Mouse (Mus musculus) kidney, embryonic 16.5 days (tissue): Measurements from ENCODE around the gene Gemin7. TPM values are rescaled to one million over a fixed set of nuclear protein-coding genes. Genes with fewer than 3 reads are reported as not detected.

Source experiments
- ATAC-seq: fragments of 200-750 bp; cut with Nextera tagmentation; 2 replicates; pipeline ENCODE4 v1.8.0; 2017; ENCODE audit warnings: moderate TSS enrichment; ENCODE audit not compliant: low FRiP score, low TSS enrichment
- H3K27ac ChIP-seq: fragments of 300-500 bp; sonication (generic); 2 replicates; pipeline ENCODE4 v1.5.1; 2014; ENCODE audit warnings: low read length
- H3K27me3 ChIP-seq: fragments of 300-500 bp; sonication (generic); 2 replicates; pipeline ENCODE4 v1.6.1; 2014; ENCODE audit warnings: low read length, control low read depth, mixed read lengths; ENCODE audit not compliant: insufficient read depth
- H3K36me3 ChIP-seq: fragments of 300-500 bp; sonication (generic); 2 replicates; pipeline ENCODE4 v1.6.1; 2014; ENCODE audit warnings: low read length, control low read depth, mixed read lengths; ENCODE audit not compliant: insufficient read depth
- H3K4me1 ChIP-seq: fragments of 300-500 bp; sonication (generic); 2 replicates; pipeline ENCODE4 v1.6.1; 2014; ENCODE audit warnings: low read length, control low read depth, mixed read lengths; ENCODE audit not compliant: insufficient read depth
- H3K4me2 ChIP-seq: fragments of 300-500 bp; sonication (generic); replicated peaks from 2 replicates; pipeline ENCODE4 v1.6.1; 2014; ENCODE audit warnings: low read depth, low read length
- H3K4me3 ChIP-seq: fragments of 300-500 bp; sonication (generic); 2 replicates; pipeline ENCODE4 v1.5.1; 2014; ENCODE audit warnings: mild to moderate bottlenecking, low read length
- H3K9ac ChIP-seq: fragments of 300-500 bp; sonication (generic); replicated peaks from 2 replicates; pipeline ENCODE4 v1.6.1; 2014; ENCODE audit warnings: low read length
- H3K9me3 ChIP-seq: fragments of 300-500 bp; sonication (generic); 2 replicates; pipeline ENCODE4 v1.6.1; 2016; ENCODE audit warnings: low read length, control low read depth
- WGBS: fragments of 180-500 bp; shearing (Covaris S2); extraction: QIAGEN DNeasy Blood & Tissue Kit; methylation state at CpG from one replicate; pipeline ENCODE4 v1.1.7; 2014; 5-methylcytosine and 5-hydroxymethylcytosine counted together
- polyA plus RNA-seq: library from polyadenylated mRNA; unstranded; fragments of >200 nt; fragmentation: Nextera tagmentation; extraction: Ambion mirVana; gene quantifications from 2 replicates; pipeline ENCODE4 v1.2.1, GENCODE M21; 2015

The Gemin7 gene
- polyA plus RNA-seq, 1 experiment from 2014 or later, result 183 TPM

- H3K27ac ChIP-seq, result no peak overlapping the region
- no peak for ATAC-seq
- H3K4me3 ChIP-seq, result no peak overlapping the region
- no peaks in the 10 kb centered on the region for H3K36me3 ChIP-seq
- no peak overlapping the region for H3K9ac ChIP-seq
- 79% methylated on average over 2 of the region's 2 CpGs for WGBS
- no peaks in the 10 kb centered on the region for H3K27me3 ChIP-seq
- H3K4me1 ChIP-seq, result peaks cover 24% of the 10 kb centered on the region
- H3K4me2 ChIP-seq, result no peak overlapping the region
- no peaks in the 10 kb centered on the region for H3K9me3 ChIP-seq
Observed at GRCm38 (mm10) chr7:19540771-19541566, 36.4 kb downstream of the Gemin7 start.

GRCm38 (mm10) chr7:19534676-19535075 is 42.7 kb downstream of the Gemin7 start:
- no peak overlapping the region for H3K4me3 ChIP-seq
- no peak overlapping the region for H3K9ac ChIP-seq
- H3K36me3 ChIP-seq, result peaks cover 40% of the 10 kb centered on the region
- no peaks in the 10 kb centered on the region for H3K27me3 ChIP-seq
- H3K27ac ChIP-seq, result no peak overlapping the region
- no peaks in the 10 kb centered on the region for H3K9me3 ChIP-seq
- no peaks in the 10 kb centered on the region for H3K4me1 ChIP-seq
- 90% methylated on average over 10 of the region's 10 CpGs for WGBS
- no peak overlapping the region for H3K4me2 ChIP-seq
- ATAC-seq, result no peak

- H3K4me2 ChIP-seq, result no peak overlapping the region
- H3K27ac ChIP-seq, result no peak overlapping the region
- 85% methylated on average over 14 of the region's 14 CpGs for WGBS
- H3K9ac ChIP-seq, result no peak overlapping the region
- no peak overlapping the region for H3K4me3 ChIP-seq
- no peaks in the 10 kb centered on the region for H3K9me3 ChIP-seq
- H3K4me1 ChIP-seq, result no peaks in the 10 kb centered on the region
- no peaks in the 10 kb centered on the region for H3K27me3 ChIP-seq
- H3K36me3 ChIP-seq, result peaks cover 50% of the 10 kb centered on the region
- ATAC-seq, result no peak
Observed at GRCm38 (mm10) chr7:19532240-19532639, 45.2 kb downstream of the Gemin7 start.

GRCm38 (mm10) chr7:19531077-19531476 is 46.3 kb downstream of the Gemin7 start:
- Histone ChIP-seq H3K4me1 (no peaks in the 10 kb centered on the region), H3K9me3 (no peaks in the 10 kb centered on the region), H3K4me3 (no peak overlapping the region), H3K27ac (no peak overlapping the region), H3K4me2 (no peak overlapping the region), H3K9ac (no peak overlapping the region), H3K27me3 (0 out of 2 replicates have a peak, but pooled peaks cover under 1% of the 10 kb centered on the region), H3K36me3 (peaks cover 50% of the 10 kb centered on the region)
- no peak for ATAC-seq
- 63% methylated on average over 10 of the region's 10 CpGs for WGBS

GRCm38 (mm10) chr7:19525105-19525481 is 52.3 kb downstream of the Gemin7 start:
- peaks cover 16% of the 10 kb centered on the region for H3K4me1 ChIP-seq
- no peak overlapping the region for H3K27ac ChIP-seq
- H3K36me3 ChIP-seq, result peaks cover 14% of the 10 kb centered on the region
- no peak overlapping the region for H3K4me2 ChIP-seq
- WGBS, result 78% methylated on average over 2 of the region's 2 CpGs
- no peaks in the 10 kb centered on the region for H3K9me3 ChIP-seq
- H3K4me3 ChIP-seq, result no peak overlapping the region
- no peak overlapping the region for H3K9ac ChIP-seq
- peaks cover 55% of the 10 kb centered on the region for H3K27me3 ChIP-seq
- no peak for ATAC-seq

- Histone ChIP-seq H3K36me3 (peaks cover 9% of the 10 kb centered on the region), H3K9me3 (no peaks in the 10 kb centered on the region), H3K9ac (peak overlapping the region; percentile 31), H3K4me1 (peaks cover 21% of the 10 kb centered on the region), H3K27ac (no peak overlapping the region), H3K4me3 (peak overlapping the region; percentile 51), H3K4me2 (peak overlapping the region; percentile 77), H3K27me3 (peaks cover 61% of the 10 kb centered on the region)
- peak; percentile 16; the same call in 1 of the 2 replicates for ATAC-seq
- 15% methylated on average over 24 of the region's 24 CpGs for WGBS
Observed at GRCm38 (mm10) chr7:19524420-19525104, 52.8 kb downstream of the Gemin7 start.

GRCm38 (mm10) chr7:19523757-19524419 is 53.5 kb downstream of the Gemin7 start:
- under 1% methylated on average over 64 of the region's 64 CpGs for WGBS
- Histone ChIP-seq H3K9ac (peak overlapping the region; percentile 34), H3K27ac (no peak overlapping the region), H3K4me3 (peak overlapping the region; percentile 51), H3K4me1 (peaks cover 21% of the 10 kb centered on the region), H3K27me3 (peaks cover 67% of the 10 kb centered on the region), H3K9me3 (no peaks in the 10 kb centered on the region), H3K36me3 (0 out of 2 replicates have a peak, but pooled peaks cover 4% of the 10 kb centered on the region), H3K4me2 (peak overlapping the region; percentile 77)
- ATAC-seq, result peak; percentile 29; the same call in 1 of the 2 replicates

- 8% methylated on average over 72 of the region's 72 CpGs for WGBS
- no peaks in the 10 kb centered on the region for H3K9me3 ChIP-seq
- H3K27ac ChIP-seq, result no peak overlapping the region
- H3K9ac ChIP-seq, result peak overlapping the region; percentile 34; the same call in 1 of the 2 replicates
- peaks cover 21% of the 10 kb centered on the region for H3K4me1 ChIP-seq
- H3K27me3 ChIP-seq, result peaks cover 74% of the 10 kb centered on the region
- H3K4me3 ChIP-seq, result peak overlapping the region; percentile 51
- ATAC-seq, result 0 out of 2 replicates have a peak, but pooled peaks have one; percentile 14
- peak overlapping the region; percentile 77 for H3K4me2 ChIP-seq
- H3K36me3 ChIP-seq, result 0 out of 2 replicates have a peak, but pooled peaks cover 2% of the 10 kb centered on the region
Observed at GRCm38 (mm10) chr7:19523017-19523756, 54.2 kb downstream of the Gemin7 start.

GRCm38 (mm10) chr7:19520032-19520431 is 57.4 kb downstream of the Gemin7 start:
- Histone ChIP-seq H3K9me3 (no peaks in the 10 kb centered on the region), H3K9ac (peak overlapping the region; percentile 61), H3K27ac (no peak overlapping the region), H3K4me3 (peak overlapping the region; percentile 31), H3K36me3 (no peaks in the 10 kb centered on the region), H3K27me3 (peaks cover 78% of the 10 kb centered on the region), H3K4me1 (peaks cover 21% of the 10 kb centered on the region), H3K4me2 (peak overlapping the region; percentile 47)
- WGBS, result 6% methylated on average over 19 of the region's 23 CpGs
- no peak for ATAC-seq
